Mouse (Mus musculus) kidney, adult 2 months (tissue): ENCODE measurements around the gene Ccdc96.

Source experiments
- CTCF ChIP-seq: fragments of 200-500 bp; conservative IDR thresholded peaks from 2 replicates; pipeline ENCODE4 v1.5.1; 2011; ENCODE audit warnings: low read depth, mild to moderate bottlenecking, control low read depth, low read length, moderate library complexity, mixed read lengths; ENCODE audit not compliant: insufficient read depth, insufficient read length
- POLR2A ChIP-seq: fragments of 200-500 bp; IDR thresholded peaks from one replicate; pipeline ENCODE4 v1.6.1; 2011; ENCODE audit warnings: low read depth, low read length, control low read depth

DNA sequence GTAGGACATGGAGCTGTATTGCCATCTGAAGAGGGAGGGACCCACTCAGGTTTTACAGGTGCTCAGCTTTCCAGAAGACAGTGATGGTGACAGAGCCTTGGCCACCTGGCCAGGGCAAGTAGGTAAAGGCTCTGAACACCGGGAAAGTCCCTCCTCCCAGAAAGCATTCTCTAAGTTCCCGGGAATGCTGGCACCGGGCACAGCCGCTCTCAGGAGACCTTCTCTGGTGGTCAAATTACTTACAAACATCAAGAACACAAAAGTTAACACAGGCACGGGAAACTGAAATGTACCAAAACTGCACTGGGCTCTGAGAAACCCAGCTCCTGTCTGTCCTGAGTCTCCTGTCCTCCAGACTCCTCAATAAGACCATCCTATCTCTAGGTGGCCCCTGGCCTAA is 45.3 kb downstream of the Ccdc96 start:
- TF ChIP-seq POLR2A (no peak), CTCF (no peak)
